Mouse (Mus musculus) adrenal gland, adult (tissue): ENCODE results near the gene Hcfc2.

ENCODE experiments used
- DNase-seq, 2 experiments: peaks; one replicate each; pipeline ENCODE4 v3.0.0; 2022 to 2023; ENCODE audit warnings: low spot score in 1 of 2; ENCODE audit not compliant: inconsistent age in 2 of 2

Hcfc2 gene

GRCm38 (mm10) chr10:82699296-82699941 lies 3.5 kb downstream of the Hcfc2 start:
- peak in 1 of 2 experiments; percentile 31 for DNase-seq

DNA sequence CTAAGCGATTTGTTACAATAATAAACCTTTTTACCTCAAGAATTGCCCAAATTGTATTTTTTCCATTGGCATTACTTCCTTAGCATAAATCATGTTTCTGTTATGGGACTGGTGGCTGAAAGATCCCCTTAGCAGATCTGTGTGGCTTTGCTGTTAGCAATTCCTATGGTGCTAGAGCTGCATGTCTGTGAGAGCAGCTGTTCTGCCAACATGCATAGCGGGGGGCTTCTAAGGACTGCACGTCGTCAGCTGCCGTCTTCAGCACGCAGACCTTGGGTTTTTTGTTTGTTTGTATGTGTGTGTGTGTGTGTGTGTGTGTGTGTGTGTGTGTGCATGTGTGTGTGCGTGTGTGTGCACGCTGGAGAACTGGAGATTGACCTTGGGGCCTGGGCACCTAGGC lies 45.4 kb downstream of the Hcfc2 start:
- DNase-seq = no peak

GRCm38 (mm10) chr10:82741876-82742275 lies 45.9 kb downstream of the Hcfc2 start:
- no peak for DNase-seq

DNA sequence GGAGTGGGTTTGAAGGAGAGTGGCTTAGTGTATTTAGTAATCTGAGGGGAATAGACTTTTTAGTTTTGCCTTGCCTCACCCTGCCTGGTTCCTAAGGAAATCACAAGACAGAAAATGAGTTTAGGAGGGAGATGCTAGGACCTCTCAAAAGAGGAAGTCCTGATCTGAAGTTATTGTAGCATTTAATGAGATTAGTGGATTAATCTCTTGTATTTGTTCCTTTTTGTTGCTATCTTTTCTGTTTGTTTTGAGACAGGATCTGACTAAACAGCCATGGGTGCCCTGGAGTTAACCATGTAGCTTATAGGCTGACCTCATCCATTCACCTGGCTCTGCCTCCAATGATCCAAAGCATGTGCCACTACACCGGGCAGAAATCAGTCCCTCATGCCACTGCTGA lies 46.6 kb downstream of the Hcfc2 start:
- DNase-seq = no peak

- no peak for DNase-seq
Observed at GRCm38 (mm10) chr10:82744296-82744695, 48.3 kb downstream of the Hcfc2 start.

- no peak for DNase-seq
Observed at GRCm38 (mm10) chr10:82745301-82745700, 49.3 kb downstream of the Hcfc2 start.

DNA sequence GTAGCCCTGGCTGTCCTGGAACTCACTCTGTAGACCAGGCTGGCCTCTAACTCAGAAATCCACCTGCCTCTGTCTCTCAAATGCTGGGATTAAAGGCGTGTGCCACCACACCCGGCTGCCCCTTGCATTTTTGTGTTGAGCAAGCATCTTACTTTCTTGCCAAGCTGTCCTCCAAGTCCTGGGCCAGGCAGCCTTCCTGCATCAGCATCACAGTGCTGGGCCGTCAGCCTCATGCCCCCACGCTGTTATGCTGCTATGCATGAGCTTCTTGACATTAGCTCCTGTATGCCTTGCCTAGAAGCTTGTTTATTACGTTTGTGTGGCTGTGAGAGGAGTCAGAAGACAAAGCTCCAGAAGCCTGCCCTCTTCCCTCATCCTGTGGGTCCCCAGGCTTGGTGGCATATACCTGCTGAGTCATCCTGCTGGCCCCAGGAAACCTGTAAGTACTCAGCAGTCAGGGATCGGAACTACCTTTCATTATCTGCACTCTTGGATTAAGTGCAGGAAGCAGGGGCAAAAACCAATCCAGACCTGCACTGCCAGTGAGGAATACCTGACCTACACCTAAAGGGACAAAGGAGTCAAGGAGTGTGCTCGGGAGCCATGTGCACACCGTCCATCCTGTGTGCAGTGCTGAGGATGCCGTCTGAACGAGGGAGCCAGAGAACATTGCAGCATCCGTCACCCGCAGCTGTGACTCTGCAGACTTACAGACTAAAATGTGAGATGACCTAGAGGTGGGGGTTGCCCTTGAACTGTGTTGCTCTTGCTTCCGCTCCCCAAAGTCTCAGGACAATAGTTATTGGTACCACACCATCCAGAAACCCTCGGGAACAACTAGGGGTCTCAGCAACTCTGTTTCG lies 51.3 kb downstream of the Hcfc2 start:
- no peak for DNase-seq

DNA sequence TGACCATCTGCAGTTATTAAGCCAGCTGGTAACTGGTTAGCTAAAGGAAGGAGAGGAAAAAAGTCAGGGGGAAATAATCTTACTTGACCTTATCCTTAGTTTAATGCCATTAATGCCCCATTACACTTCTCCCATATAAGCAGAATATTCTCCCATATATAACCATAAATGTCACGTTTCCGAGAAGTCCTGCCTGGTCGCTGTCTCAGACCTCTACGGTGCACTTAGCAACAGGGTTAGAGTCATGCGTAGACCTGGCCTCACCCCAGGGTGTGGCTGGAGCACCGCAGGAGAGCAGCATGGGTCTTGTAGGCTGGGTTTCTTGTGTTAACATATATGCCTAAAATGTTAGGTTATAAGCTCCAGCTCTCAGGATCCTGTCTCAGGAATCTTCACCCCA lies 54.8 kb downstream of the Hcfc2 start:
- DNase-seq = no peak

GRCm38 (mm10) chr10:82752921-82753320 lies 57.0 kb downstream of the Hcfc2 start:
- DNase-seq = no peak

DNA sequence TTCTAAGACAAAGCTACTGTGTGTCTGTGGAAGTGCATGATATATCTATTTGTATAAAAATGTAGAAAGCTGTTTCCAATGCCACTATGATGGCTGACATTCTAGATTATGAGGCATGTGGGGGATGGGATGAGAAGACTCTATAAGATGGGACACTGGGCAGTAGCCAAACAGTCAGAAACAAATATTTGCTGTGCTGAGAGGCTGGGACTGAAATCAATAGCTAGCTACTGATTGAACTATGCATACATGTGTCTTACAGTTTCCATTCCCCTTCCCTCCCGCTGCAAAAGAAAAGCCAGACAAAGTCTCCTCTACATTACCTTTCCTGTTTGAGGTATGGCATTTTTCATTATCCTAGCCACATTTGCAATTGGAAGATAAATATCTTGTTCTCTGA lies 58.7 kb downstream of the Hcfc2 start:
- DNase-seq = no peak

- no peak for DNase-seq
Observed at GRCm38 (mm10) chr10:82755213-82755890, 59.4 kb downstream of the Hcfc2 start.

GRCm38 (mm10) chr10:82756466-82756865 lies 60.5 kb downstream of the Hcfc2 start:
- DNase-seq = no peak

DNA sequence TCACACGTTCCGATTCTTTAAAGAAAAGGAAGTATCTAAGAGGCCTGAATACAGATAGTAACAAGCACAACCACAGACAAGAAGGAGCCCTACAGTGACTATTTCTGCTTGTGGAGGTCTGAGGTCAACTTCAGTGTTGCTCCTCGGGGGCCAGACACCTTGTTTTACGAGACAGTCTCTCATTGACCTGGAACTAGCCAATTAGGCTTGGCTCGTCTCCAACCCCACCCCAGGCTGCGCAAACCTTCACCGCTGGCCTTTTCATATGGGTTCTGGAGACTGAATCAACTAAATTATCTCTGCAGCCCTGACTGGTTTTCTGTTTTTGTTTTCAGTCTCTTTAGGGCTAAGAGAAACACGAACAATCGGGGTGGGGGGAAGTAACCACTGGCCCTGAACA lies 61.4 kb downstream of the Hcfc2 start:
- no peak for DNase-seq

GRCm38 (mm10) chr10:82758368-82758767 lies 62.4 kb downstream of the Hcfc2 start:
- DNase-seq = no peak

GRCm38 (mm10) chr10:82758878-82759277 lies 62.9 kb downstream of the Hcfc2 start:
- DNase-seq = no peak

DNA sequence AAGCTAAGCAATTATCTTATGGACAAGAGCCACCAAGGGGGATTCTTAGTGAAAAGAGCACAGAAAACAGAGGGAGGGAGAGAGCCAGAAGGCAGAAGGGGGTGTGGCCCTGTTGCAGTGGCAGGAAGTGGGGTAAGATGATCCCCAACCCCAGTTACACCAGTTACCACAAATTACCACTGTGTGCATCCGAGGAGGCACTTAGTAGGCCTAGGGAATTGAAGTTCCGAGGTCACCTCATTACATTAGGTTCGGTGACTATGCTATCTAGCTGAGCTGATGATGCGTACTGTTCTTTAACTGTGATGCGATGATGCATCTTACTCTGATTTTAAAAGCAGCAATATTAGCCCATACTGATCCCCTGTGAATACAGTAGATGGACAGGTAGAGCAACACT lies 63.7 kb downstream of the Hcfc2 start:
- no peak for DNase-seq

DNA sequence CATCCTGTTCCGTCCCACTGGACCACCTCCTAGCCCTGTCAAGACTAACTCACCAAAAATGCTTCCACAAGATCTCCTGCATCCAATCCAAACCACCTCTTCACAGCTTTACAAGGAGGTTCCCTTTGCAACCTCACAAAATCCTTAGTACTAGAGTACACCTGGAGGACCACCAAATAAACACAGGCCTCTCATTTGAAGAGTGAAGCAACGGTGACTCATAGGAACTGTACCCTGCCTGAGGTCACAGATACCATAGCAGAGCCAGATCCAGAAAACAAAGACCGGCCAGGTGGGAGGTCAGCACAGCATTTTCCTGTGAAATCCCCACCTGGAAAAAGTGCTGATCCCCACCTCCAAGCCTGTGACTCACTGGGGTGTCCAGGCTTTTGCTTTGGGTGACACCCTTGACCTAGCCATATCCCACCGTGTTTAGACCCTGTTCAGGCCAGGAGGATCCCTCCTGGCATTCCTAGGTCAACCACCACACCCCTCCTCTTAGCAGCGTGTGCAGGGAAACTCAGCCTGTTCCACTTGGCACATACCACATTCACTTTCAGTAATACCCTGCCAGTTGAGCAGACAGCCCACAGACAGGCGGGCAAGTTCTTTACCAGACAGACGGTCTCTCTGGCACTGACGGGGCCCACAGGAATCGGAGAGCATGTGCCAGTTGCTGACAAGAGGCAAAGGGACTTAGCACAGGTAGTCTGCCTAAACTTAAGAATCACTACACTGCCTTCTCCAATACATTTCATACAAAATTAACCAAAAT lies 65.3 kb downstream of the Hcfc2 start:
- DNase-seq = no peak

- DNase-seq = peak; percentile 50 to 81
Observed at GRCm38 (mm10) chr10:82762756-82763681, 67.1 kb downstream of the Hcfc2 start.

DNA sequence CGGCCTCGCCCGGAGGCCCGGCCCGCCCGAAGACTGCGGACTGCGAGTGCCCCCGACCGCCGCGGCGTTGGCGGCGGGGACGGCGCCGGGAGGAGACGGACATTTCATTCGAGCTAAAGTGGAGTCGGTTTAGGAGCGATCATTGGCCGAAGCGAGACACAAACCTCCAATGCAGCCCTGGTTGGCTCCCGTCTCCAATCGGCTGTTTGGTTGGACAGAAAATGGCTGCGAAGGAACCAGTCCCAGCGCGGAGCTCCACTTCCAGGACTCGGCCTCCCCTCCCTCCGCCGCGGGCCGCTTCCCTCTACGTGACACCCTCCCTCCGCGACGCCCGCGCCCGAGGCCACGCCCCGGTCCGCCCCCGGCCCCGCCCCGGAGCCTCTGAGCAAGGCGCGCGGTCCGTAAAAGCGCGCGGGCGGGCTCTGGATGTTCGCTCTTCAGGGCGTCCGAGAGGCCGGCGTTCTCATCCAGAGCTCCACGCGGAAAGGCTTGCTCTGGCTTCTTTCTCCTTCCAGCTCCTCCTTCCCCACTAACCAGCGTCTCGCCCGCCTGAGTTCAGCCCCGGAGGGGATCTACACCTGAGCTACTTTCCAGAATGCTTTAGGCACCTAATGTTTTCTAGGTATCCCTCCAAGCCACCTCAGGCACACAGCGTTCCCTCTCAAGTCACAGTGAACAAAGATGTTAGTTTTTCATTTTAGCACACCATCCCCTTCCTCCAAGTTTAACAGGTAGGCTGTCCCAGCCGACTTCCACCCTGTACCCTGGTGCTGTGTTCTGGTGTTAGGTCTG lies 68.1 kb downstream of the Hcfc2 start, which contains the start of gene Nfyb:
Nfyb (minus strand) TSS at position 305 of the 792 bp plus-strand sequence.
- peak; percentile 97 to 99 for DNase-seq
